Mouse (Mus musculus) olfactory bulb, adult 2 months (tissue): ENCODE results near the gene Il10rb.

Experiments
- CTCF ChIP-seq: fragments of 200-500 bp; IDR thresholded peaks from 2 replicates; pipeline ENCODE4 v1.5.1; 2012; ENCODE audit warnings: low read depth, mild to moderate bottlenecking, low read length, moderate library complexity; ENCODE audit not compliant: insufficient read depth
- POLR2A ChIP-seq: fragments of 200-500 bp; IDR thresholded peaks from 2 replicates; pipeline ENCODE4 v1.6.1; 2012; ENCODE audit warnings: mild to moderate bottlenecking, low read depth, low read length, moderate library complexity; ENCODE audit not compliant: insufficient read depth

DNA sequence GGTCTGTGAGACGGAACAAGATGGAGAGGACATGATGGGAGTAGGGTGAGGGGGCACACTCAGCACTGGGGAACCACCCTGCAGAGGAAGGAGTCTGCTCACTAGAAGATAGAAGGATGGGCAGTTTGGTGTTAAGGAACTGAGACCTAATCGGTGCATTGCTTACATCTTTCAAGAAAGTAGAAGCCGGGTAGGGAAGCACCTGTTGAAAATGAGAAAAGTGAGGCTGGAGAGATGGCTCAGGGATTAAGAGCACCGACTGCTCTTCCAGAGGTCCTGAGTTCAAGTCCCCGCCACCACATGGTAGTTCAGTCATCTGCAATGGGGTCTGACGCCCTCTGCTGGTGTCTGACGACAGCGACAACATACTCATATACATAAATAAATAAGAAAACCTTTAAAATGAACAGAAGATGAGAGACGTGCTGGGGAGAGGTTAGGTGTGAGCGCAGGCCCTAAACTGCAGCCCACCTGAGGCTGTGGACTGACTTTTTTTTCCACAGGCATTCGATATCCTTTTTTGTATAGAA, 53.9 kb downstream of the Il10rb start:
- no peak for TF ChIP-seq CTCF
- TF ChIP-seq POLR2A: no peak
